Mouse (Mus musculus) forebrain, postnatal 0 days (tissue): ENCODE measurements around the gene Dcaf6. TPM values are rescaled to one million over a fixed set of nuclear protein-coding genes. Genes with fewer than 3 reads are reported as not detected.

Experiments
- ATAC-seq: fragments of 200-750 bp; cut with Nextera tagmentation; 2 replicates; pipeline ENCODE4 v1.8.0; 2017; ENCODE audit warnings: mild to moderate bottlenecking, moderate library complexity
- DNase-seq: peaks from one replicate; pipeline ENCODE4 v3.0.0-alpha.2; 2015
- H3K27ac ChIP-seq: fragments of 300-500 bp; sonication (generic); 2 replicates; pipeline ENCODE4 v1.5.1; 2014; ENCODE audit warnings: low read depth, mild to moderate bottlenecking, antibody characterized with exemption, low read length, moderate library complexity, mixed read lengths
- H3K27me3 ChIP-seq: fragments of 300-500 bp; sonication (generic); 2 replicates; pipeline ENCODE4 v1.6.1; 2014; ENCODE audit warnings: mild to moderate bottlenecking, low read length, mixed read lengths; ENCODE audit not compliant: insufficient read depth
- H3K36me3 ChIP-seq: fragments of 300-500 bp; sonication (generic); 2 replicates; pipeline ENCODE4 v1.6.1; 2014; ENCODE audit warnings: mild to moderate bottlenecking, moderate library complexity; ENCODE audit not compliant: insufficient read depth
- H3K4me1 ChIP-seq: fragments of 300-500 bp; sonication (generic); 2 replicates; pipeline ENCODE4 v1.6.1; 2014; ENCODE audit warnings: antibody characterized with exemption; ENCODE audit not compliant: insufficient read depth
- H3K4me2 ChIP-seq: fragments of 300-500 bp; sonication (generic); 2 replicates; pipeline ENCODE4 v1.6.1; 2014; ENCODE audit warnings: low read depth, mild to moderate bottlenecking, moderate library complexity
- H3K4me3 ChIP-seq: fragments of 300-500 bp; sonication (generic); 2 replicates; pipeline ENCODE4 v1.5.1; 2014; ENCODE audit warnings: low read depth, low read length, mixed read lengths
- H3K9ac ChIP-seq: fragments of 300-500 bp; sonication (generic); 2 replicates; pipeline ENCODE4 v1.6.1; 2014; ENCODE audit warnings: mild to moderate bottlenecking
- H3K9me3 ChIP-seq: fragments of 300-500 bp; sonication (generic); 2 replicates; pipeline ENCODE4 v1.6.1; 2016; ENCODE audit warnings: low read length
- CTCF ChIP-seq: sonication (generic); IDR thresholded peaks from 2 replicates; pipeline ENCODE4 v1.5.1; 2016; ENCODE audit warnings: antibody characterized with exemption, control low read depth, low read depth
- WGBS: fragments of 180-500 bp; shearing (Covaris S2); extraction: QIAGEN DNeasy Blood & Tissue Kit; methylation state at CpG from one replicate; pipeline ENCODE4 v1.1.7; 2014; 5-methylcytosine and 5-hydroxymethylcytosine counted together
- polyA plus RNA-seq: library from polyadenylated mRNA; unstranded; fragments of >200 nt; fragmentation: Nextera tagmentation; extraction: Ambion mirVana; gene quantifications from 2 replicates; pipeline ENCODE4 v1.2.1, GENCODE M21; 2015
- total RNA-seq: library from RNA; depleted of rRNA; stranded (reverse); fragments of >200 nt; gene quantifications from 2 replicates; pipeline ENCODE4 v1.2.3, GENCODE M21; 2014

The Dcaf6 gene
- total and polyA plus RNA-seq, 2 experiments from 2014 or later, result 23.6 to 43.5 TPM

DNA sequence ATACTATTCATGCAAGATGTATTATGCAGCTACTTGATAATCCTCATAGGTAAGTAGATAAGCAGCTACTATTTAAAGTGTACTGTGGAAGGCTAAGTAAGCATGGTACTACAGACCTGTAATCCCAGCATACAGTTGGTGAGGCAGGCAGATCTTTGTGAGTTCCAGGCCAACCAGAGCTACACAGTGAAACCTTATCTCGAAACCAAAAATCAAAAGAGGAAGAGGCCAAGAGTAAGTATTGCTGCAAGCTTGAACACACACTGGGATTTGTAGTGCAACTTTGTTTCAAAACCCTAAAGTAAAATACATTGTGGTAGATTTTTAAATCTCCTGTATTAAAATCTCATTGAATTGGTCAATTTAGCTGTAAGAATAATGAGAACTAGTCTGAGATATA is 11.2 kb upstream of the Dcaf6 start:
- H3K9ac ChIP-seq, result no peak overlapping the region

DNA sequence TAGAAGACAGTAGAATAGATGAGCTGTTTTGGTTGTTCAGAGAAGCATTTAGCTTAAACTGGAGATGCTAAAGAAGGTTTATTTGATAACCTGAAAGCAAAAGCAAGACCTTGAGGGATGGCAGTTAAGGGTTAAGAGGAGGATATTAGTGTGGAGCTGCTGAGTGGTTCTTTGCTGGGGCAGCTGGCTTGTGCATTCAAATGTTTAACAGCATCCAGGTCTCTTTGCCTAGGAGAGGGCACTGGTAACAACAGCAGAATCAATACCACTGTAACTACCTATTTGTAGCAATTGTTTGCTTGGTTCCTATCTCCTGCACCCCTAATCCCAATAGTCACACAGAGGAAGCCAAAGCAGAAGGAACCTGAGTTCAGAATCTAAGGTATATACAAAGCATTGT is 9.4 kb upstream of the Dcaf6 start:
- Histone ChIP-seq H3K27me3 (no peaks in the 10 kb centered on the region), H3K4me2 (no peak overlapping the region), H3K9ac (no peak overlapping the region), H3K4me3 (no peak overlapping the region), H3K9me3 (no peaks in the 10 kb centered on the region), H3K27ac (no peak overlapping the region), H3K36me3 (no peaks in the 10 kb centered on the region), H3K4me1 (no peaks in the 10 kb centered on the region)
- DNase-seq (no peak), ATAC-seq (no peak)
- TF ChIP-seq CTCF, result no peak

More for the DNA sequence above, 11.2 kb upstream of the Dcaf6 start:
- Histone ChIP-seq H3K4me3 (no peak overlapping the region), H3K9me3 (no peaks in the 10 kb centered on the region), H3K27ac (no peak overlapping the region), H3K4me1 (no peaks in the 10 kb centered on the region), H3K27me3 (no peaks in the 10 kb centered on the region), H3K4me2 (no peak overlapping the region), H3K36me3 (no peaks in the 10 kb centered on the region)
- DNase-seq (no peak), ATAC-seq (no peak)
- WGBS, result 100% methylated on average over 1 of the region's 1 CpGs
- TF ChIP-seq CTCF, result no peak

DNA sequence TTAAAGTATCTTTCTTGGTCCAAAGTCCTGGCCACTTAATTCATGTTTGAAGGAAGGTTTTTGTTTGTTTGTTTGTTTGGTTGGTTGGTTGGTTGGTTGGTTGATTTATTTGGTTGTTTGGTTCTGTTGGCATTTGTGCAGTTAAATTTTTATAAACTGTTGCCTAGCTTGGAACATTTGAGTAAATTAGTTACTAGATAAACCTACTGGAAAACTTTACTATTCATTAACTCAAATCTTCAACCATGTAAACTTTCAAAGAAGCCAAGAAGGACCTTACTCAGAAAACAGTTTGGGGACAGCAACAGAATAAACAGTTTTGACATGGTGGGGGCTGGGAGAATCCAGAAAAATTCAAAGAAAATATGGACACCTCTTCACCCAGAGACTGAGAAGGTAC is 8.7 kb upstream of the Dcaf6 start:
- H3K4me3 ChIP-seq, result no peak overlapping the region
- no peaks in the 10 kb centered on the region for H3K27me3 ChIP-seq
- no peak overlapping the region for H3K27ac ChIP-seq

DNA sequence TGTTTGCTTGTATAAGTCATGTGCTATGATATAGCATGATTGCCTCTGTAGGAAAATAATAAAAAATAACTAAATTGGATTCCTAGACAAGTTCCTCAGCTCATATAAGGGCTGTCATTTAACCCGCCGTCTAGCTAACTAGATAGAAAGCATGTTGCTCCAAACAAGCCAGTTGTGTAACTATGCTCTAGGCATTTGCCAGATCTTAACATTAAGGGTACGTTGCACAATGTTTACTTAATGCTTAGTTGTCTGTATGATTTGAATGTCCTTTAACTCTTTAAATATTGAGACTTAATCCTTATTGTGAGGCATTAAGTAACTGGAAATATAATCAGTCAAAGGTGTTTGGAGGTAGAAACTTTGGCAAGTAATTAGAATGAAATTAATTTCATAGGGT is 4.3 kb upstream of the Dcaf6 start:
- ATAC-seq (no peak), DNase-seq (no peak)
- Histone ChIP-seq H3K9ac (no peak overlapping the region), H3K9me3 (no peaks in the 10 kb centered on the region), H3K27me3 (no peaks in the 10 kb centered on the region), H3K4me3 (no peak overlapping the region), H3K4me2 (no peak overlapping the region), H3K36me3 (no peaks in the 10 kb centered on the region), H3K27ac (no peak overlapping the region), H3K4me1 (peaks cover 5% of the 10 kb centered on the region)
- TF ChIP-seq CTCF, result no peak
- WGBS, result 90% methylated on average over 3 of the region's 3 CpGs

More for the DNA sequence above, 8.7 kb upstream of the Dcaf6 start:
- no peak for TF ChIP-seq CTCF
- no peak for ATAC-seq
- DNase-seq, result no peak
- Histone ChIP-seq H3K36me3 (no peaks in the 10 kb centered on the region), H3K4me1 (no peaks in the 10 kb centered on the region), H3K4me2 (no peak overlapping the region), H3K9me3 (no peaks in the 10 kb centered on the region), H3K9ac (no peak overlapping the region)

DNA sequence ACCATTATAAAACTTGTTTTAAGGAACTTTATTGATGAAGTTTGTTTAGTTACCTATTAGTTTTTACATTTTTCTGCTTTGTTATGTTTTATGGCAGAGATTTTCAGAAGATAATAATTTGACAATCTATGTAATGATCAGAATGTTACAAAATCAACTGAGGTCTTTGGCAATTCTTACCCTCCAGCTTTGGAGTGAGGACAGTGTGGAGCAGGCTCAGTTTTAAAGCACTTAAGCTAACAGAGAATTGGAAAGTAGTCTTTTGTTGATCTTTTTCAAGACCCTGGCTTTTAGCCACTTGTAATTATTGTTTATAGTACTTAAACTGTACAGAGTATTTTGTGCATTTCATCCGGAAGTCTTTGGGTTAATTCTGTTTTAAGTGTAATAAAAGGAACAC is 2.6 kb upstream of the Dcaf6 start:
- 70% methylated on average over 1 of the region's 1 CpGs for WGBS
- no peak overlapping the region for H3K4me2 ChIP-seq

DNA sequence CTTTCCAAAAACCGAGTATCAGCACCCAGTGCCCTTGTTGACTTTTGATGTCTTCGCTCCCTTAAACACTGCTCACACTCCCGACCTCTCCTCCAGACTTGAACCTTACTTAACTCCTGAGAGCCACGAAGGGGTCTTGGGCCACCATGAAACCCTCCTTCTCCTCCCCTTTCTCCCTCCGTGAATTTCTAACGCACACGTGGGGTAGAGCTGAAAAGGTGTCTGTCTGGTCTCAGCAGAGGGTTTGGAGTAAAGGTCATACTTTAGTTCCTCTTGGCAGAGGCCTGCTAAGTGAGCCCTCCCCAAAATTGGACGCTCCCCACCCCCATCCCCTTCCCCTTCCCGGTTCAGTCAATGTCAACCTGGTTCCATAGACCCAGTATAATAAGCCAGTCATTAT is 1.4 kb upstream of the Dcaf6 start:
- peak overlapping the region; percentile 70 for H3K9ac ChIP-seq
- ATAC-seq (no peak), DNase-seq (no peak)
- TF ChIP-seq CTCF, result no peak
- no peaks in the 10 kb centered on the region for H3K36me3 ChIP-seq
- 2% methylated on average over 9 of the region's 9 CpGs for WGBS
- H3K4me1 ChIP-seq, result peaks cover 12% of the 10 kb centered on the region
- H3K27me3 ChIP-seq, result no peaks in the 10 kb centered on the region
- peak overlapping the region; percentile 77 for H3K27ac ChIP-seq
- H3K9me3 ChIP-seq, result no peaks in the 10 kb centered on the region
- H3K4me3 ChIP-seq, result peak overlapping the region; percentile 93
- H3K4me2 ChIP-seq, result peak overlapping the region; percentile 73

More for the DNA sequence above, 2.6 kb upstream of the Dcaf6 start:
- no peaks in the 10 kb centered on the region for H3K27me3 ChIP-seq
- TF ChIP-seq CTCF, result no peak
- H3K4me3 ChIP-seq, result no peak overlapping the region
- no peak overlapping the region for H3K9ac ChIP-seq
- H3K4me1 ChIP-seq, result peaks cover 12% of the 10 kb centered on the region
- no peaks in the 10 kb centered on the region for H3K36me3 ChIP-seq
- no peak overlapping the region for H3K27ac ChIP-seq
- ATAC-seq, result no peak
- no peaks in the 10 kb centered on the region for H3K9me3 ChIP-seq
- DNase-seq, result no peak

DNA sequence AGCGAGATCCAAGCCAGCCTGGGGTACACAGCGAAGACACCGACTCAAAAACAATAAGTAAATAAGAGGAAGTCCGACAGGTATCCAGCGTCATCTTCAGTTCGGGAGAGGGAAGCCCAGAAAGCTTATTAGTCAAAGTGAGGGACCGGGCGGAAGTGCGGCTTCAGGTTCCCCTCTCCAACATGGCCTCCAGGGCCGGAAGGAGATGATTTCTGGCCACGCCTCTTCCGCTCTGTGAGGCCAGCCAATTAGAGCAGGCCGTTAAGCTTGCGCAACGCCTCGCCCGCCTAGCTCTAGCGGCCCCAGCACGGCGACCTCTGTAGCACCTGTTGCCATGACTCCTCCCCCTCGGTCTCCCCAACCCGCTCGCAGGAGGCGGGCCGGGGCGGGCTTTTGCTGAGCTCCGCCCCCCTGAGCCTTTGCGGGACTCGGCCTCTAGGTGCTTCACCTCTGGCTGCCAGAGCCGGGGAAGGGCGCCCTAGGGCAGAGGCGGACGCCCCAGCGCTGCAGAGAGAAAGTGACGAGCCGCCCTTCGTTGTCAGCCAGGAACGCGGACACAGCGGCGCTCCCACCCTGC is 614 bp upstream of the Dcaf6 start:
- peak; percentile 69 for TF ChIP-seq CTCF
- no peaks in the 10 kb centered on the region for H3K36me3 ChIP-seq
- WGBS, result under 1% methylated on average over 41 of the region's 41 CpGs
- peak overlapping the region; percentile 87 for H3K9ac ChIP-seq
- ATAC-seq, result peak; percentile 96
- H3K4me3 ChIP-seq, result peak overlapping the region; percentile 93
- peak overlapping the region; percentile 96 for H3K27ac ChIP-seq
- peak overlapping the region; percentile 95 for H3K4me2 ChIP-seq
- no peaks in the 10 kb centered on the region for H3K9me3 ChIP-seq
- peaks cover 12% of the 10 kb centered on the region for H3K4me1 ChIP-seq
- DNase-seq, result peak; percentile 99
- H3K27me3 ChIP-seq, result no peaks in the 10 kb centered on the region
